Mouse (Mus musculus) adrenal gland, adult 18-20 months (tissue): Measurements from ENCODE around the gene Tmsb4x. TPM values are rescaled to one million over a fixed set of nuclear protein-coding genes. Genes with fewer than 3 reads are reported as not detected.

ENCODE experiments used
- DNase-seq, 2 experiments: peaks; one replicate each; pipeline ENCODE4 v3.0.0; 2021 to 2022; ENCODE audit warnings: low spot score in 2 of 2
- total RNA-seq, 2 experiments: library from RNA; stranded (reverse); gene quantifications; 1 replicate in 1 of 2; 2 replicates in 1 of 2; pipeline ENCODE4 v1.2.3; 2021

Tmsb4x gene
- total RNA-seq, 2 experiments from 2014 or later: 366 to 491 TPM

GRCm38 (mm10) chrX:167183535-167183934 is 25.6 kb downstream of the Tmsb4x start:
- DNase-seq: no peak

GRCm38 (mm10) chrX:167182411-167182810 is 26.7 kb downstream of the Tmsb4x start:
- DNase-seq: no peak

GRCm38 (mm10) chrX:167179961-167180642 is 29.0 kb downstream of the Tmsb4x start:
- DNase-seq: no peak

- no peak for DNase-seq
These were observed 29.6 kb downstream of the Tmsb4x start for GRCm38 (mm10) chrX:167179549-167179948.

GRCm38 (mm10) chrX:167175319-167175718 is 33.8 kb downstream of the Tmsb4x start:
- DNase-seq: no peak

- no peak for DNase-seq
These were observed 34.8 kb downstream of the Tmsb4x start for GRCm38 (mm10) chrX:167174311-167174710.

- DNase-seq: no peak
These were observed 36.9 kb downstream of the Tmsb4x start for GRCm38 (mm10) chrX:167172256-167172655.

- DNase-seq: no peak
These were observed 37.8 kb downstream of the Tmsb4x start for GRCm38 (mm10) chrX:167171281-167171680.

- no peak for DNase-seq
These were observed 41.8 kb downstream of the Tmsb4x start for GRCm38 (mm10) chrX:167167282-167167681.

GRCm38 (mm10) chrX:167166051-167166450 is 43.1 kb downstream of the Tmsb4x start:
- no peak for DNase-seq

- DNase-seq: no peak
These were observed 51.4 kb downstream of the Tmsb4x start for GRCm38 (mm10) chrX:167157691-167158090.

Other genes with a start within 250 kb of the Tmsb4x start
- 1 to 10 TPM; 2.5 to 4.9 TPM for gene Tlr8, start 55.0 kb upstream of the Tmsb4x start, total RNA-seq
- 1 to 10 TPM; 3.0 to 7.0 TPM for gene Tlr7, start 121.2 kb upstream of the Tmsb4x start, total RNA-seq
- 10 to 100 TPM; 18.2 to 25.3 TPM for gene Prps2, start 173.4 kb upstream of the Tmsb4x start, total RNA-seq